Mouse (Mus musculus) layer of hippocampus, adult 2 months (tissue): ENCODE measurements around the gene Gm21974. TPM values are rescaled to one million over a fixed set of nuclear protein-coding genes. Genes with fewer than 3 reads are reported as not detected.

Experiments
- DNase-seq, 2 experiments: peaks; one replicate each; pipeline ENCODE4 v3.0.0; 2022; ENCODE audit warnings: low spot score in 2 of 2
- H3K27ac ChIP-seq: fragments of 200-600 bp; 2 replicates; pipeline ENCODE4 v1.8.1; 2022
- H3K4me3 ChIP-seq: fragments of 200-600 bp; 2 replicates; pipeline ENCODE4 v1.8.1; 2022; ENCODE audit warnings: mild to moderate bottlenecking
- CTCF ChIP-seq: fragments of 200-600 bp; conservative IDR thresholded peaks from 2 replicates; pipeline ENCODE4 v1.8.1; 2022; ENCODE audit warnings: antibody characterized with exemption, mild to moderate bottlenecking, moderate library complexity
- total RNA-seq, 2 experiments: library from RNA; stranded (reverse); gene quantifications; 2 replicates each; pipeline ENCODE4 v1.2.3; 2021

The Gm21974 gene
- total RNA-seq, 2 experiments from 2014 or later: not detected

GRCm38 (mm10) chr7:127885951-127886350 is 9.3 kb downstream of the Gm21974 start:
- peak in 1 of 2 experiments; percentile 46 for DNase-seq
- Histone ChIP-seq H3K4me3 (no peak overlapping the region), H3K27ac (peak overlapping the region; percentile 53)
- TF ChIP-seq CTCF: no peak

- DNase-seq: no peak
- Histone ChIP-seq H3K27ac (no peak overlapping the region), H3K4me3 (no peak overlapping the region)
- TF ChIP-seq CTCF: no peak
These were observed 14.8 kb downstream of the Gm21974 start for GRCm38 (mm10) chr7:127880431-127880830.

GRCm38 (mm10) chr7:127879301-127879700 is 16.0 kb downstream of the Gm21974 start:
- H3K27ac ChIP-seq: no peak overlapping the region
- no peak for DNase-seq
- TF ChIP-seq CTCF: no peak
- H3K4me3 ChIP-seq: no peak overlapping the region

GRCm38 (mm10) chr7:127876467-127877348 is 18.5 kb downstream of the Gm21974 start, which contains the start of gene Zfp668:
Gene Zfp668 (minus strand): TSS chr7:127876828.
- DNase-seq: peak; percentile 89 to 90
- H3K27ac ChIP-seq: peak within 1 kb of the TSS; percentile 99
- no peak for TF ChIP-seq CTCF
- H3K4me3 ChIP-seq: peak within 1 kb of the TSS; percentile 99

- DNase-seq: peak; percentile 66 to 67
- H3K4me3 ChIP-seq: peak within 1 kb of the TSS; percentile 99
- peak within 1 kb of the TSS; percentile 99 for H3K27ac ChIP-seq
- no peak for TF ChIP-seq CTCF
These were observed 19.2 kb downstream of the Gm21974 start, which contains the start of gene Zfp646 for GRCm38 (mm10) chr7:127876041-127876466. Gene Zfp646 (plus strand): TSS chr7:127876221.

GRCm38 (mm10) chr7:127875627-127876001 is 19.6 kb downstream of the Gm21974 start:
- DNase-seq: peak; percentile 92 to 95
- Histone ChIP-seq H3K4me3 (peak overlapping the region; percentile 99), H3K27ac (peak overlapping the region; percentile 99)
- no peak for TF ChIP-seq CTCF

GRCm38 (mm10) chr7:127874812-127875626 is 20.2 kb downstream of the Gm21974 start:
- Histone ChIP-seq H3K4me3 (peak overlapping the region; percentile 99), H3K27ac (peak overlapping the region; percentile 99)
- DNase-seq: no peak
- TF ChIP-seq CTCF: no peak

- Histone ChIP-seq H3K4me3 (no peak overlapping the region), H3K27ac (no peak overlapping the region)
- DNase-seq: no peak
- TF ChIP-seq CTCF: peak; percentile 58
These were observed 25.0 kb downstream of the Gm21974 start for GRCm38 (mm10) chr7:127870136-127870821.

- no peak for DNase-seq
- peak overlapping the region; percentile 48; the same call in 1 of the 2 replicates for H3K27ac ChIP-seq
- no peak for TF ChIP-seq CTCF
- no peak overlapping the region for H3K4me3 ChIP-seq
These were observed 26.0 kb downstream of the Gm21974 start for GRCm38 (mm10) chr7:127869149-127869810.

- Histone ChIP-seq H3K27ac (no peak overlapping the region), H3K4me3 (no peak overlapping the region)
- no peak for DNase-seq
- TF ChIP-seq CTCF: no peak
These were observed 27.6 kb downstream of the Gm21974 start for GRCm38 (mm10) chr7:127867641-127868040.

GRCm38 (mm10) chr7:127866434-127866833 is 28.8 kb downstream of the Gm21974 start:
- no peak for DNase-seq
- no peak for TF ChIP-seq CTCF
- Histone ChIP-seq H3K27ac (no peak overlapping the region), H3K4me3 (no peak overlapping the region)

- TF ChIP-seq CTCF: no peak
- H3K4me3 ChIP-seq: no peak overlapping the region
- no peak for DNase-seq
- no peak overlapping the region for H3K27ac ChIP-seq
These were observed 37.0 kb downstream of the Gm21974 start for GRCm38 (mm10) chr7:127858258-127858657.
